Mouse (Mus musculus) frontal cortex, adult 2 months (tissue): ENCODE data around the gene Pkp4. TPM values are rescaled to one million over a fixed set of nuclear protein-coding genes. Genes with fewer than 3 reads are reported as not detected.

Experiments used
- DNase-seq, 2 experiments: peaks; one replicate each; pipeline ENCODE4 v3.0.0; 2022; ENCODE audit warnings: low spot score in 1 of 2; ENCODE audit errors: extremely low spot score in 1 of 2
- polyA plus RNA-seq: library from polyadenylated mRNA; depleted of rRNA; stranded (reverse); fragments of >200 nt; gene quantifications from 2 replicates; pipeline ENCODE4 v1.2.3, GENCODE M21; 2012

The Pkp4 gene
- polyA plus RNA-seq, 1 experiment: 140 TPM

GRCm38 (mm10) chr2:59212846-59213245 is 52.2 kb downstream of the Pkp4 start:
- no peak for DNase-seq

GRCm38 (mm10) chr2:59217931-59218330 is 57.3 kb downstream of the Pkp4 start:
- no peak for DNase-seq

DNA sequence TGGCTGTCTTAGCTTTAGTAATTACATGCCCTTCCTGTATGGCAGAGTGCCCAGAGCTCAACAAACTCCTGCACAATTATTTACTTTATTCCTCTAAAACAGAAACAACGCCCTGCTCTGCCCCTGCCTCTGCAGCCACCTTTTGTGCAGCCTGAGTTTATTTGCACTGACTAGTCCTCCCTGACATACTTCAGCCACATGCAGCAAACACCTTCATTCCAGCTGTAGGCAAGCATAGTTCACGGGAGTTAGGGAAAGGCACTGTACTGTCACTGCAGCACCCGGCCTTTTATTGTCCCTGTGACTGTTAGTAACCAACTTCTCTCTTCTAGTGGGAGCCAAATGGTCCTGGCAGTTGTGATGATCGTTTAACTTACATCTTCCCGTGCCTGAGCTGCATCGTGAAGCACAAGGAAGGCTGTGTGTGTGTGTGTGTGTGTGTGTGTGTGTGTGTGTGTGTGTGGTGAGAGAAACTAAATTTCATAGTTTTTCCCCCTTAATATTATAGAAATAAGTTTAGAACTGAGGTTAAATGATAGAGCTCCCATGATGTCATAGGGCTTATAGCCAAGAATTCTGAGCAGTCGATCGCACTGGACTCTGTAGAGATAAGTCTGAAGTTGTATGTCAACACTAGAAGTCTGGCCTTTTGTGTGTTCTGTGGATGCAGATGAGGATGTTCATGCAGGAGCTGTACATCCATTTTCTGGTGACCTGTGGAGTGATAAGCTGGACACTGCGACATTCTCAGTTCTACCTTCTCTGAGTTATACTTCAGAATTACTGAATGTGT is 59.5 kb downstream of the Pkp4 start:
- no peak for DNase-seq

GRCm38 (mm10) chr2:59226383-59226782 is 65.7 kb downstream of the Pkp4 start:
- DNase-seq: peak in 1 of 2 experiments; percentile 64

- DNase-seq: no peak
Observed at GRCm38 (mm10) chr2:59227011-59227410, 66.4 kb downstream of the Pkp4 start.

DNA sequence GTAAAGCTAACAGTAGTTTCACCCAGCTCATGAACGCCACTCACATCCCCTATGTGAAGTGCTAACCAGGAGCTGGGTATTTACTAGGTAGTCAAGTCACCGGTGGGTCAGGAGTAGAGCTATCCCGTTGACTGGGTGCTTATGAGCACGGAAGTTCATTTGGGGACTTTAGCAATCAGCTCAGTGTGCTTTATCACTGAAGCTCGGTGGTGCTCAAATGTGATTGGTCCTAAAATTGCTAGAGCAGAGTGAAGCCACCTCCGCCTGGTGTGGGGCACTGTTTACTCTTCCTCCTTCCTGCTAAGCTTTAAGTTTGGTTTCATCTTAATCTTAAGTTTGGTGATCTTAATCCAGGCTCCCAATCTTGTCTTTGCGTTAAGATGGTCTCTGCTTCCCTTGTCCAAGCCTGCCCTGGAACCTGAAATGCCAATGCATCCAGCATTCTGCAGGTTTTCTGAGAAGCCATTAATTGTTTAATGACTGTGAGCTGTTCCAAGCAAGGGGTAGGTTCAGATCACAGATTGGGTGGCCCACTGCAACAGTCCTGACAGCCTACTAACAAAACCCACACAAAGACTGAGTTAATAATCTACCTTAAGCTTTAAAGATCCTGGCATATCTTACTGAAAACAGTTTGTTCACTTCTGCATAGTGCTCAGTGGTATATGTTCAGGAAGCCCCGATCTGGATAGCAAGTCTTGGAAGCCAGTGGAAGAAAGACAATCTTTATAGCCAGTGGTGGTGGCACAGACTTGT is 67.0 kb downstream of the Pkp4 start:
- DNase-seq: no peak

DNA sequence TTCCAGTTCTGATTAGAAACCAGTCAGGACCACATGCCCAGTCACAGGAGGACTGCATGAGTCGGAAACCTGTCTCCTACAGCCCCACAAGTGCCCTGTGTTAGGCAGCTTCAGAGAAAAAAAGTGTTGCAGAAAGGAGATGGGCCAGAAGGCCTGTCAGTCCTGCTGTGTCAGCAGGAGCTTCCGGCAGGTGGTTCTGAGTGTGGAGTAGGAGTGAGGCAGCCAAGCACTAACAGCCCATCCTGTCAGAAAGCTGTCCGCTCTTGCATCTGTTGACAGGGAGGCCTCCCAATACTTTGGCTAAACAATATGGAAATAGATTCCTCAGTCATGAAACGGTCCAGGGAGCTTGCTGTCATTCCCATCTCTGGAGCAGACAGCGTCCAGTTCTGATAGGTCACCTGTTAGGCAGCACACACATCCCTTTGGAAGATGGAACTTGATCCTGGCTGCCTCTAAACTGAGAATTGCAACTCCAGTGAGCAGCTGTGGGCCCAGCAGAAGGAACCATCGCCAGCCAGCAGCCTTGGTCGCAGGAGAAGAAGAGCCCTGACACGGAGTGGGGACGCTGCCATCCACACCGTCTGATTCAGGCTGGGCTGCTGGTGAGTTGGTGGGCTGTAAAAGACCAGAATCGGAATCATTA is 68.7 kb downstream of the Pkp4 start:
- no peak for DNase-seq

DNA sequence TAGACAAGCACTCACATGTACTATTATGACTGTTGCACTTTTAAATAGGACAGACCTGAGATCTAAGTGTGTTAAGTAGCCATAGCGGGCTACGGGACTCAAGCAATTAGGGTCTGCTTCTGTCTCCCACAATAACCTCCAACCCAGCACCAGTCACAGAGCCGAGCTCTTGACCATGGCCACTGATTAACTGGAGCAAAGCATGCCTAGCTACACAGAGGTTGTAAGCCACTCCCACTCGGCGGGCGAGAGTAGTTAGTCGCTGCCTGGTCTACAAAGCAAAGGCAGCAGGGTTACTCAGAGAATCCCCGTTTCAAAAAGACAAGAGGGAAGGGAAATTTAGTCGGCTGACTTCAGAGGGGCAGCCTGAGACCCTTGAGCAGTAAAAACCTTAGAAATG is 70.0 kb downstream of the Pkp4 start:
- DNase-seq: no peak

DNA sequence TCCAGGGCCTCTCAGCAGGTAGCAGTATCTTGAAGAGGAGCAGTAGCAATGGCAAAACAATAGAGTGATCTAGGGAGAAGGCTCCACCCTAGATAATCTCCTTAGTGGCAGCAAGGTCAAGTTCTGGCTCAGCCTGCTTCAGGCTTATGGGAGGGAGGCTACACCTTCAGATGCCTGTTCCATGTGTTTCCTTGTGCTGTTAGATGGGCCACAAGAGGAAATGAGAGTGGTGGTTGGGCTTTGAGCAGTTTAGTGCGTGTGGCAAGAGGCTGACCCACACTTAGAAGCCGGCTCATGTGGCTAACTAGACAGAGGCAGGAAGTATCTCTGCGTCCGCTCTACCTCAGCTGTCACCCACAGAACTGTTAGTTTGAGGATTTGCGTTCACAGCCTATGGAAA is 70.9 kb downstream of the Pkp4 start:
- DNase-seq: no peak

- DNase-seq: peak in 1 of 2 experiments; percentile 18
Observed at GRCm38 (mm10) chr2:59233294-59233923, 72.8 kb downstream of the Pkp4 start.

GRCm38 (mm10) chr2:59233936-59234335 is 73.3 kb downstream of the Pkp4 start:
- no peak for DNase-seq

DNA sequence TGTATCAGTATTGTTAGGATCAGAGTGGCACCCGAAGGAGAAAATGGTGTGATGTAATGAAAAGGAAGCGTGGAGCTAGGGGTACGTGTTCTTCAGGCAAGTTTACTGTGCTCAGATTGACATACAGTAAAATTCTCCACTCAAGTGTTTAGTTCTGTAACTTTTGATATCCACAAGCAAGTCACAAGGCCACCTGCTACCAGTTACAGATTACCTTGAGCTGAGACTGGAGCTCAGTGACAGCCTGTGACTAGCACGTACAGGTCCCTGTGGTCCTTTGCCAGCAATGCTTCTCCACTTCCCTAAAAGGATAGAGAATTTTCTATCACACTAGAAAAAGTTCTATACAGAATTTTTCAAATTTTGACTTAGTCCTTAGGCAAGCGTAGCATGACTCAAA is 73.9 kb downstream of the Pkp4 start:
- DNase-seq: no peak

DNA sequence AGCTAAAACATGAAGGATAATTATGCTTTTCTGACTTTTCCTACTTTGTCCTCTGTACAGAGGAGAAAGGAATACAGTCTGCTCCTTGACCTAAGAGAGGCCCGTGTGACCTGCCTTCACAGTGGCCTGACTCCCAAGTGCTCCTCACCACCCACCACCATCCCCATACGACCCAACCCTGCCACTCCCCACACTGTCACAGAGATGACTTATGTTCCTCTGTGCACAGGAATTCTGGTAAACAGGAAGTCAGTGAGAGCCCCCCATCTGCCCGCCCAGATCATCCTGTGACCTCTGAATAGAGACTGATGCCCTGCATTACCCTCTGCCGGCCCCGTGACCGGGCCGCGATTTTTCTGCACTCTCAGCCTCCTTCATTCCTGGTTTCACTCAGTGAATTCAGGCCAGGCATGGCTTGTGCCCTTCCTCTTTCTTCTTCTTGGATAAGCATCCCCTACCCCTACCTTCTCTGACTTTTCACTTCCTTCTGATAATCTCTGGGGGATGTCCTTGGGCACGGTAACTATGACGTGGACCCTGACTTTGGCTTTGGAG is 79.3 kb downstream of the Pkp4 start:
- DNase-seq: no peak

DNA sequence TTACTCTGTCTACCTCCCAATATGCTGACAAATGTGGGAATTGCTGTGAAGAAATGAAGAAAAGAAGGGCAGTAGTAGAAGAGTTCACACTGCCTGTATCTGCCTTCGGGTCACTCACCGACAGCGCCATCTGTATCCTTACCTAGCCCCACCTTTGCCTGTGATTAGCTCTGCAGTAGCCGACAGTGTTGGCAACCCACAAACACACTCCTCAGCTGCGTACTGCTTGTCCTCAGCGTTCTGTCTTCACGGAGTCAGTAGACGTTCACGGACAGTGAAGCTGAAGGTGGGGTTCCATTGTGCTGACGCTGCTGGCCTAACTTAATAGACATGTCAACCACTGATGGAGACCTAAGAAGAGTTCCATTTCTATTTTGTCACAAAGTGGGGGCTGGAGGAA is 81.5 kb downstream of the Pkp4 start:
- DNase-seq: no peak

GRCm38 (mm10) chr2:59244273-59245097 is 83.8 kb downstream of the Pkp4 start:
- DNase-seq: no peak

GRCm38 (mm10) chr2:59245098-59245388 is 84.4 kb downstream of the Pkp4 start:
- no peak for DNase-seq

DNA sequence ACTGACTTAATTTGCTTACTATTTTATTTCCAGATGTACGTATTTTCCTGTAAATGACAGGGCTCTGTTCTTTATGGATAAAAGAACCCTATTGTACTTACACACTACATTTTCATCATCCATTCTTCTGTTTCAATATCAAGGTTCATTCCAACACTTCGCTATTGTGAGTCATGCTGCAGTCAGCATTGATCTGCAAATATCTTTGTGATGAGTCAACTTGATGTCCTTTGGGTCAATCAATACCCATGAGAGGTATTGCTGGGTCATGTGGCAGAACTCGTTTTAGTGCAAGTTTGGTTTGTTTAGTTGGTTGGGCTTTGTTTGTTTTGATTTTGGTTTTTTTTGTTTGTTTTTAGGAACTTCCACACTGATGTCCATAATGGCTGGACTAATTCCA is 88.2 kb downstream of the Pkp4 start:
- DNase-seq: no peak

DNA sequence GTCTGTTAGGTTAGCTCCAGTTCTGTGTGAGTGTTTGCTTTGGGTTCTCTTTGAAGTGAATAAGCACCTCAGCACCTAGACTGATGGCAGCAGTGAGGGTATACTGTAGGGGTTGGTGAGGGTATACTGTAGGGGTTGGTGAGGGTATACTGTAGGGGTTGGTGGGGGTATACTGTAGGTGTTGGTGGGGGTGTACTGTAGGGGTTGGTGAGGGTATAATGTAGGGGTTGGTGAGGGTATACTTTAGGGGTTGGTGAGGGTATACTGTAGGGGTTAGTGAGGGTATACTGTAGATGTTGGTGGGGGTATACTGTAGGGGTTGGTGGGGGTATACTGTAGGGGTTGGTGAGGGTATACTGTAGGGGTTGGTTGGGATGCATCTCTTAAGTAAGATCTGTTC is 92.2 kb downstream of the Pkp4 start:
- DNase-seq: no peak

GRCm38 (mm10) chr2:59253435-59253834 is 92.8 kb downstream of the Pkp4 start:
- DNase-seq: no peak

DNA sequence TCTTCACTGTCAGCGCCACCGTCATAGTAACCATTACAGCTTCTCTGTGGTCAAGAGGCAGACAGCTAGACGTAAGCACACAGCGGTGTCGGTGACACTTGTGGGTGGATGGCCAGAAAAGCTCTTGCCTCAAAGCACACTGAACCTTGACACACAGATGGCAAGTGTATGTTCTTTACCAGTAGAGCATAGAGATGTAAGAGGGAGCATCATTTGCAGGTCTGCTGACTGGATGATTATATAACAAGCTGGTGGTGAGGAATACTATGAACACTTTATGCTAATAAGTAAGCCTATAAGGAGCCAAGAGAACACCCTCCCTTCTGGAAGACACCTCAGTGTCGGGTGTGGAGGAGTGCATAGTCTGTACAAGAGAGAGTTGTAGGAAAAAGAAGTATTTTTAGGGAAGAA is 98.2 kb downstream of the Pkp4 start:
- peak; percentile 69 to 76 for DNase-seq
